Mouse (Mus musculus): ENCODE results near the gene Cd247.

The Cd247 gene

DNA sequence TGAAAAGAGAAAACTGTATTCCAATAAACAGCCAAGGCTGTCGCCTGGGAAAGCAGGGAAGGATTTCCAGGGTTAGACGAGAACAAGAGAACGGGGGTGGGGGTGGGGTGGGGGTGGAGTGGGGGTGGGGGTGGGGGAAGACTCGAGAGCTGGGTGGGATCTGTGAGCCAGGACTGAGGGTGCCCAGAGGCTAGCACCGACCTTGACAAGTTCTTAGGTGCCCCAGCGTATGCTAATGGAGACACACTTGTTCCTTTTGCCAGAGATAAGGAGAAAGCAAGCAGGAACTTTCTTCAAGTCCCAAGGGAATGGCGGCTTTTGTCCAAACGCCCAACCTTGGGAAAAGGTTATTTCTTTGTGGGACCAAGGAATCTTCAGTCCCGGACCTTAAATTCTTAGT is 16.5 kb upstream of the Cd247 start:
- no peak for DNase-seq (ENCODE audit: extremely low read depth, insufficient read length, low spot score)

DNA sequence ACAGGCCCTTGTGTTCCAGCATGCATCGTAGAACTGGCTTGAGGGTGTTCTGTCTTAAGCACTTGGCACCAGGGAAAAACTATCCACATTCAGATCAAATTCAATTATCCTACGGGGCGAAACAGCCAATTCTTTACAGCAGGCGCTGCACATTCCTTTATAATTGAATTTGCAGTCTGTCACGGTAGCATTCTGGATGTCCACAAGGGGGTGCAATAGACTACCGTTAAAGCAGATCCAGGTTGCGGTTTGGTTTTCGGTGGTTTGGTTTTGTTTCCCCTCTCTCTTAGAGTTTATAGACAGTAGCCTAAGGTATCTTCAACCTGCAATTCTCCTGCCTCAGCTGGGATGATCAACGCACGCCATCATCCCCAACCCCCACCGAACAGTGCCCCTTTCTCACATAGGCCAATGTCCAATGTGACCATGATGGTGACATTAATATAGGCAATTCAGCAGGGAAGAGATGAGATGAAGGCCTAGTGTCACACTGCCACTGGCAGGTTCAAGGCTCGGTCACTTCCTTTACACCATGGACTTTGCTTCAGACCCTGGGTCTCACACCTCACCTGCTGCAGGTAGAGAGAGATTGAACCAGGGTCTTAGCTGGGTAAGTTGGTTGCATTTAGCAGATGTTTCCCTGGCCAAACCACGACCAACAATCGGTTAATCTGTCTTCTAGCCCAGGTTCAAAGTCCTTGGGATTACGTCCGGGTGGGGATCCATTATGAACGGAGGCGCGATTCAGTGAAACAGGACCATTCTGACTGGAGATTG is 12.8 kb upstream of the Cd247 start:
- DNase-seq (ENCODE audit: extremely low read depth, insufficient read length, low spot score): no peak

GRCm38 (mm10) chr1:165779954-165780585 is 8.4 kb upstream of the Cd247 start:
- DNase-seq (ENCODE audit: extremely low read depth, insufficient read length, low spot score): no peak

GRCm38 (mm10) chr1:165780586-165781111 is 7.8 kb upstream of the Cd247 start:
- DNase-seq (ENCODE audit: extremely low read depth, insufficient read length, low spot score): no peak

- no peak for DNase-seq (ENCODE audit: extremely low read depth, insufficient read length, low spot score)
These were observed 7.1 kb upstream of the Cd247 start for GRCm38 (mm10) chr1:165781426-165781825.

DNA sequence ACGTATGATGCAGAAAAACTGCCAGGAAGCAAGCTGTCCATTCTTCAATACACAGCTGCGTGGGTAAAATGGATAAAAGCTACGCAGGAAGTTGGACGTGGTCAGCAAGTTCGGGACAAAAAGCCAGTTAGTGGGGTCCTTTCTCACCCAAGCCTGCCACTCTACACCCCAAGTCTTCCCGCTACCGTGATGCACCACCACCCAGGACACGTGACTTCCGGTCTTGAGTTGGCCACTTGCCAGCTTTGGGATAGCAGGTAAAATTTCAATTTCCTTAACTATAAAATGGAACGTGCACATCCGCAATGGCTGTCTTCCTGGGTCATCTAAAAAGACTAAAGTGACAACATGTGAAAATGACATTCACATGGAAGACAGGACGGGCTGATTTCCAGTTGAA is 6.6 kb upstream of the Cd247 start:
- DNase-seq (ENCODE audit: extremely low read depth, insufficient read length, low spot score): no peak

DNA sequence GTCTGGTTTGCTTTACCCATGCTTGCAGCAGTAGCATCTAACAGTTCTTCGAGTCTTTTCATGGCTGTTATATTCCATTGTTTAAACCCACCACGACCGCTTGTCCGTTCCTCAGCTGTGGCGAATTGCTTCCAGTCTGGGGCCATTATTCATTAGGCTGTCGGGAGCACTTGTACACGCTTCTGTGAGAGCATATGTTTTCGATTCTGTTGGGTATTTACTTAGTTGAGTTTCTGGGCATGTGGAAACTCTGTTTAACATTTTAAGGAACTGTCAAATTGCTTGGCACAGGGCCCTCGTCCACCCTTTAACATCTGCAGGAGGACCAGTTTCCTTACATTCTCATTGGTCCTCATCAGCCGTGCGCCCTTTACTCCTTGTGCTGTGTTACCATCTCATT is 2.2 kb upstream of the Cd247 start:
- DNase-seq (ENCODE audit: extremely low read depth, insufficient read length, low spot score): no peak

- no peak for DNase-seq (ENCODE audit: extremely low read depth, insufficient read length, low spot score)
These were observed 682 bp downstream of the Cd247 start for GRCm38 (mm10) chr1:165789066-165789660.

- no peak for DNase-seq (ENCODE audit: extremely low read depth, insufficient read length, low spot score)
These were observed 1.5 kb downstream of the Cd247 start for GRCm38 (mm10) chr1:165789963-165790362.

DNA sequence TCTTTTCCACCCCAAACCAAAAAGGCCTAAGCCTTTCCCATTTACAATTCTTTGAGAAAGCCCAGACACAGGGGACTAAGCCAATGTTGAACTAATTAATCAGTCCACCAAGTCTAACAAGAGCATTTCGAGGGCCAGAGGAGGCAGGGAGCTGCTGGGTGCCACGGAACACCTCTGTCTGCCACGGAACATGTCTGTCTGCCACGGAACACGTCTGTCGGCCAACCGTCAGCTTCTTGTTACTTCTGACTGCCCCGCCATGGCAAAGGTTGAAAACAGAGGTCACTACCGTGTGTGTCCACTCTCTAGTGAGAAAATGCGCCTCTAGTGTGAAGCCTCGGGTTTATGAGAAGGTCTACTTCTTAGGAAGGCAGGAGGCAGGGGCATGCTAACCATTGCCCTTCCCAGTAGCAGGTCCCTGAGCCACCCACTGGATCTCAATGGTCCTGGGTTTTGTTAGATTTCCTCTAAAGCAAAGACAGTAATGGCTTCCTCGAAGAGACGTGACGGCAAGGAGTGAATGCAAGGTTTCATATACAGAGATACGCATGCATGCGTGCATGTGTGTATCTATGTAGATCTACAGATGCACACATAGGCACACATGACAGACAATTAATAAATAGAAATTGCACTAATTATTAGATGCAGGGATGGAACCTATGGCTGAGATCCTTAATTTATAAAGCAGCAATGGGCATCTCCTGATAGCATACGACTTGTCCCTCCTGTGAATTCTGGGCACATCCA is 2.2 kb downstream of the Cd247 start:
- DNase-seq (ENCODE audit: extremely low read depth, insufficient read length, low spot score): no peak

- no peak for DNase-seq (ENCODE audit: extremely low read depth, insufficient read length, low spot score)
These were observed 2.9 kb downstream of the Cd247 start for GRCm38 (mm10) chr1:165791411-165791810.

GRCm38 (mm10) chr1:165801709-165802310 is 13.3 kb downstream of the Cd247 start:
- DNase-seq (ENCODE audit: extremely low read depth, insufficient read length, low spot score): no peak

- DNase-seq (ENCODE audit: extremely low read depth, insufficient read length, low spot score): no peak
These were observed 14.6 kb downstream of the Cd247 start for GRCm38 (mm10) chr1:165803107-165803506.

GRCm38 (mm10) chr1:165804133-165804532 is 15.7 kb downstream of the Cd247 start:
- DNase-seq (ENCODE audit: extremely low read depth, insufficient read length, low spot score): no peak

DNA sequence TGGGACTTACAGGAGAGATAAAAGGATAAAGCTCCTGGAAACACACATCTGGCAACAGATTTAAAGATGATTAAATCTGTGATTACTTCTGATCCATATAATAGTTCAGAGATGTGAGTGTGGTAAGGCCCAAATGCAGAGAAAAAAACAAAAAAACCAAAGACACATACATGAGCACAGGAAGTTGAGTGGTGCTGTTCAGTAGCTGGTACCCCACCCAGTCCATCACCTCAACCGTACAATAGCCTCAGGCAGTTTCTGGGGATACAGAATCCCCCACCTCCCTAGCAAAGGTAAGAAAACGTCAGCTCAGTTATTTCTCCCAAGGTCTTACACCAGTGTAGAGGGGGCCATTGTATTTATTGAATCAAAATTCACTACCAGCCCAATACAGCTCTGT is 22.2 kb downstream of the Cd247 start:
- no peak for DNase-seq (ENCODE audit: extremely low read depth, insufficient read length, low spot score)

GRCm38 (mm10) chr1:165811170-165811569 is 22.7 kb downstream of the Cd247 start:
- no peak for DNase-seq (ENCODE audit: extremely low read depth, insufficient read length, low spot score)

DNA sequence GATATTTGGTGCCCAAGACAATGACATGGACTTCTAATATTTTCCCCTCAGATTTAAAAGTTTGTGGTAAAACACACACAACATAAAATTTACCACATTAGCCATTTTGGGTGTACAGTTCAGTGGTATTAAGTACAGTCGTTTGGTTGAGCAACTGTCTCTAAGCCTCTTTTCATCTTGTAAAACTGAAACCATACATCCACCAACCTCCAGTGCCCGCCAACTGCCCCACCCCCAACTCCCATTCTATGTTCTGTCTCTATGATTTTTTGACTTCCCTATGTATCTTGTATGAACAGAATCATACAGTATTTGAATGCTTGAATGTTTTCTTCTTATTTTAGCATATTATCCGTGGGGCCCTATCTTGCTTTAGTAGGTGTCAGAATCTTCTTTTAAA is 24.3 kb downstream of the Cd247 start:
- DNase-seq (ENCODE audit: extremely low read depth, insufficient read length, low spot score): no peak

- no peak for DNase-seq (ENCODE audit: extremely low read depth, insufficient read length, low spot score)
These were observed 25.6 kb downstream of the Cd247 start for GRCm38 (mm10) chr1:165814116-165814515.

DNA sequence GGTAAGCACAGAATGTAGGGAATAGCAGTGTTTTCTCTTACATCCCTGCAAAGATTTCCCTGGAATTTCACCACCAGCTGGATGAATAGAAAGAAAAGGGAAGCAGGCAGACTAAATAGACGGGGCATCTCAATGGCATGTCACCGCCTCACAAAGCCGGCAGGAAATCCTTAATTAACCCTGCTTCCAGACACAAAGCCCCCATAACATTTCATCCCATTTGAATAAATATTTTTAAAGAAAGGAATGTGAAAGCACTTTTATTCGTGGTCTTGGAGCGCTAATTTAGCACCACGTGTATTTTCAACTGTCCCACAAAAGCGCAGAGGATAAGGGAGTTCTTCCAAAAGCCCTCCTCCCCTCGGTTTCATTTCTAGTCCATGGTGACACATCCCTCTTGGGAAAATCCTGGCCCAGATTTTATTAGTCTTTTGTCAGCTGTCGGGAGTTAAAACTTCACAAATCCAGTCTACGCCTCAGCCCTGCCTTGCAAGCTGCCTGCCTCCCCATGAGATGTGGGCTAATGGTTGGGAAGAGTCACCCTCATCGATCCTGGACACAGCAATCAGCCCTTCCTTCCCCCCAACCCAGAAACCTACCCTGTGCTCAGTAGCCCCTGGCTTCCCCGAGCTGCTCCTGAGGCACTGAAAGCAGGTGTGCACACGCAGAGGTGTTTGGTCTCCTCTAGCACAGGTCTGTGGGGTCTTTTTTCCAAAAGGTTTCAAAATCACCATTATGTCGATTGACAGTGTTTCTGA is 26.2 kb downstream of the Cd247 start:
- DNase-seq (ENCODE audit: extremely low read depth, insufficient read length, low spot score): no peak

- no peak for DNase-seq (ENCODE audit: extremely low read depth, insufficient read length, low spot score)
These were observed 27.9 kb downstream of the Cd247 start for GRCm38 (mm10) chr1:165816391-165816790.

All from 3134 (cell line).